Mouse (Mus musculus) hindbrain, embryonic 11.5 days (tissue): Measurements from ENCODE around the gene Cysrt1. TPM values are rescaled to one million over a fixed set of nuclear protein-coding genes. Genes with fewer than 3 reads are reported as not detected.

ENCODE experiments used
- ATAC-seq: fragments of 200-750 bp; cut with Nextera tagmentation; 2 replicates; pipeline ENCODE4 v1.8.0; 2017; ENCODE audit warnings: mild to moderate bottlenecking, moderate TSS enrichment, moderate library complexity; ENCODE audit not compliant: low FRiP score
- DNase-seq: peaks from one replicate; pipeline ENCODE4 v3.0.0-alpha.2; 2015; ENCODE audit warnings: low spot score
- H3K27ac ChIP-seq: fragments of 300-500 bp; sonication (generic); 2 replicates; pipeline ENCODE4 v1.5.1; 2014; ENCODE audit warnings: mild to moderate bottlenecking, low read depth, low read length
- H3K27me3 ChIP-seq: fragments of 300-500 bp; sonication (generic); 2 replicates; pipeline ENCODE4 v1.6.1; 2014; ENCODE audit warnings: mild to moderate bottlenecking, low read length, moderate library complexity, mixed read lengths; ENCODE audit not compliant: control insufficient read depth, insufficient read depth
- H3K36me3 ChIP-seq: fragments of 300-500 bp; sonication (generic); 2 replicates; pipeline ENCODE4 v1.6.1; 2014; ENCODE audit warnings: mild to moderate bottlenecking, low read length, moderate library complexity, mixed read lengths; ENCODE audit not compliant: control insufficient read depth, insufficient read depth
- H3K4me1 ChIP-seq: fragments of 300-500 bp; sonication (generic); replicated peaks from 2 replicates; pipeline ENCODE4 v1.6.1; 2014; ENCODE audit warnings: low read length, mixed read lengths; ENCODE audit not compliant: control insufficient read depth, insufficient read depth
- H3K4me2 ChIP-seq: fragments of 300-500 bp; sonication (generic); replicated peaks from 2 replicates; pipeline ENCODE4 v1.6.1; 2014; ENCODE audit warnings: mild to moderate bottlenecking, low read depth, low read length
- H3K4me3 ChIP-seq: fragments of 300-500 bp; sonication (generic); 2 replicates; pipeline ENCODE4 v1.5.1; 2014; ENCODE audit warnings: low read depth, low read length
- H3K9ac ChIP-seq: fragments of 300-500 bp; sonication (generic); 2 replicates; pipeline ENCODE4 v1.6.1; 2014; ENCODE audit warnings: low read depth, low read length
- H3K9me3 ChIP-seq: fragments of 300-500 bp; sonication (generic); 2 replicates; pipeline ENCODE4 v1.6.1; 2016; ENCODE audit warnings: low read length; ENCODE audit not compliant: control insufficient read depth
- WGBS: fragments of 180-500 bp; shearing (Covaris S2); extraction: QIAGEN DNeasy Blood & Tissue Kit; methylation state at CpG from one replicate; pipeline ENCODE4 v1.1.7; 2014; 5-methylcytosine and 5-hydroxymethylcytosine counted together
- polyA plus RNA-seq: library from polyadenylated mRNA; unstranded; fragments of >200 nt; fragmentation: Nextera tagmentation; extraction: Ambion mirVana; gene quantifications from 2 replicates; pipeline ENCODE4 v1.2.1, GENCODE M21; 2014

Cysrt1 gene
- polyA plus RNA-seq, 1 experiment from 2014 or later: not detected

- Histone ChIP-seq H3K36me3 (no peaks in the 10 kb centered on the region), H3K4me3 (no peak overlapping the region), H3K27me3 (no peaks in the 10 kb centered on the region), H3K4me1 (no peaks in the 10 kb centered on the region), H3K9me3 (no peaks in the 10 kb centered on the region), H3K9ac (no peak overlapping the region), H3K27ac (no peak overlapping the region), H3K4me2 (no peak overlapping the region)
- DNase-seq (no peak), ATAC-seq (no peak)
- WGBS: 74% methylated on average over 5 of the region's 5 CpGs
Measured at GRCm38 (mm10) chr2:25234551-25235220, 7.6 kb downstream of the Cysrt1 start.

DNA sequence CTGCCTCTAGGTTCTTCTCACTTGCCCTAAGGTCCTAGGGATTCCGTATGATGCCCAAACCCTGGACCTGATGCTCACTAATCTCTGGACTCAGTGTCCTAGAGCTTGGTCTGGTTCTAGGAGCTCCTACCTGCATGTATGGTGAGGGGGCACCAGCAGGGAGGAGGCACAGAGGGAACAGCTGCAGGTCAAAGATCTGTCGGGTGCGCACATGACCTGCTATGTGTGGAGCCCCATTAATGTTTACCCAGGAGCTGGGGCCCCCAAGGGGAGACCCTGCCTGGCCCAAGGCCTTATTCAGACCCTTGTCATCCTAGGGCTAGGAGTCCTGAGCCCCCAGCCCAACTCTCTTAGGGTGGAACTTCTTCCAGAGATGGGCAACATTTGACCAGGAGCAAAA is 8.2 kb downstream of the Cysrt1 start, which contains the start of gene Slc34a3:
Gene Slc34a3, minus strand, starts transcription at position 315 of the 400 bp plus-strand sequence.
- no peak for ATAC-seq
- no peaks in the 10 kb centered on the region for H3K9me3 ChIP-seq
- H3K9ac ChIP-seq: no peak within 1 kb of the TSS
- no peak within 1 kb of the TSS for H3K4me2 ChIP-seq
- no peak within 1 kb of the TSS for H3K4me3 ChIP-seq
- 93% methylated on average over 3 of the region's 3 CpGs for WGBS
- no peaks in the 10 kb centered on the region for H3K4me1 ChIP-seq
- no peak for DNase-seq
- H3K36me3 ChIP-seq: no peaks in the 10 kb centered on the region
- no peaks in the 10 kb centered on the region for H3K27me3 ChIP-seq
- no peak within 1 kb of the TSS for H3K27ac ChIP-seq

GRCm38 (mm10) chr2:25233421-25233820 is 8.8 kb downstream of the Cysrt1 start:
- Histone ChIP-seq H3K36me3 (no peaks in the 10 kb centered on the region), H3K27ac (no peak overlapping the region), H3K4me2 (no peak overlapping the region), H3K4me1 (peaks cover 1% of the 10 kb centered on the region; the same call in 1 of the 2 replicates), H3K4me3 (no peak overlapping the region), H3K9ac (no peak overlapping the region), H3K9me3 (no peaks in the 10 kb centered on the region), H3K27me3 (no peaks in the 10 kb centered on the region)
- ATAC-seq (no peak), DNase-seq (no peak)
- 82% methylated on average over 4 of the region's 4 CpGs for WGBS

- H3K9ac ChIP-seq: no peak overlapping the region
- WGBS: 52% methylated on average over 12 of the region's 12 CpGs
- no peaks in the 10 kb centered on the region for H3K9me3 ChIP-seq
- H3K4me2 ChIP-seq: no peak overlapping the region
- peaks cover 2% of the 10 kb centered on the region; the same call in 1 of the 2 replicates for H3K4me1 ChIP-seq
- H3K4me3 ChIP-seq: no peak overlapping the region
- no peaks in the 10 kb centered on the region for H3K27me3 ChIP-seq
- ATAC-seq (no peak), DNase-seq (no peak)
- no peaks in the 10 kb centered on the region for H3K36me3 ChIP-seq
- no peak overlapping the region for H3K27ac ChIP-seq
Measured at GRCm38 (mm10) chr2:25231038-25231437, 11.2 kb downstream of the Cysrt1 start.

GRCm38 (mm10) chr2:25230581-25230980 is 11.7 kb downstream of the Cysrt1 start:
- Histone ChIP-seq H3K36me3 (no peaks in the 10 kb centered on the region), H3K27ac (no peak overlapping the region), H3K4me2 (no peak overlapping the region), H3K4me1 (peaks cover 4% of the 10 kb centered on the region; the same call in 1 of the 2 replicates), H3K9me3 (no peaks in the 10 kb centered on the region), H3K27me3 (no peaks in the 10 kb centered on the region), H3K4me3 (no peak overlapping the region), H3K9ac (no peak overlapping the region)
- 90% methylated on average over 7 of the region's 7 CpGs for WGBS
- DNase-seq (no peak), ATAC-seq (no peak)

- Histone ChIP-seq H3K27ac (no peak overlapping the region), H3K9ac (no peak overlapping the region), H3K4me3 (no peak overlapping the region), H3K9me3 (no peaks in the 10 kb centered on the region), H3K4me1 (peaks cover 5% of the 10 kb centered on the region; the same call in 1 of the 2 replicates), H3K36me3 (no peaks in the 10 kb centered on the region), H3K4me2 (no peak overlapping the region), H3K27me3 (no peaks in the 10 kb centered on the region)
- ATAC-seq: no peak
- 84% methylated on average over 5 of the region's 5 CpGs for WGBS
- DNase-seq: no peak
Measured at GRCm38 (mm10) chr2:25229582-25229981, 12.7 kb downstream of the Cysrt1 start.

- no peak overlapping the region for H3K4me2 ChIP-seq
- no peak for DNase-seq
Measured at GRCm38 (mm10) chr2:25228995-25229530, 13.2 kb downstream of the Cysrt1 start.

DNA sequence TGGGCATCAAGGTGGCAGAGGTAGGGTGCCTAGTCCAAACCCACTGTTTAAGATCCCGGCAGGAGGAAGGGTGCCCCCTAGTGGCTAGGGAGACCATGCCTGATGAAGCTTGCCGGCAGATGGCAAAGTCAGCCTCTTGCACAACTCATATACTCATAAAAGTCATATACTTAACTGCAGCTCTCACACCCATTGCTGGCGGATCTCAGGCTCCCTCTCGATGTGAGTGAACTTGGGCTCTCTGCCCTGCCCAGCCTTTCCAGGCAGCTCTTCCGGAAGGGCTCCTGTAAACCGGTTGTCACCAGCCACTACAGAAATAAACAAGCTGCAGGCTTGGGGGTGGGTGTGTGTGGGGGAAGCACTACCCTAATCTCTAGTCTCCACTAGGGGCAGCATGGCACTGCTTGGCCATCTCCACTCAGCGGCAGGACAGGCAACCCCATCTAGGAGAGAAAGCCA is 13.8 kb downstream of the Cysrt1 start:
- H3K9me3 ChIP-seq: no peaks in the 10 kb centered on the region
- H3K36me3 ChIP-seq: no peaks in the 10 kb centered on the region
- no peak overlapping the region for H3K4me3 ChIP-seq
- H3K27me3 ChIP-seq: no peaks in the 10 kb centered on the region
- DNase-seq (peak; percentile 85), ATAC-seq (no peak)
- H3K4me2 ChIP-seq: peak overlapping the region; percentile 12; the same call in 1 of the 2 replicates
- H3K9ac ChIP-seq: no peak overlapping the region
- H3K4me1 ChIP-seq: peaks cover 5% of the 10 kb centered on the region; the same call in 1 of the 2 replicates
- H3K27ac ChIP-seq: peak overlapping the region; percentile 33; the same call in 1 of the 2 replicates
- 3% methylated on average over 7 of the region's 7 CpGs for WGBS

More at GRCm38 (mm10) chr2:25228995-25229530, 13.2 kb downstream of the Cysrt1 start:
- 70% methylated on average over 6 of the region's 6 CpGs for WGBS
- H3K27ac ChIP-seq: no peak overlapping the region
- no peaks in the 10 kb centered on the region for H3K36me3 ChIP-seq
- H3K9ac ChIP-seq: no peak overlapping the region
- no peaks in the 10 kb centered on the region for H3K9me3 ChIP-seq
- H3K27me3 ChIP-seq: no peaks in the 10 kb centered on the region
- peaks cover 5% of the 10 kb centered on the region; the same call in 1 of the 2 replicates for H3K4me1 ChIP-seq
- no peak overlapping the region for H3K4me3 ChIP-seq
- ATAC-seq: no peak

- Histone ChIP-seq H3K36me3 (no peaks in the 10 kb centered on the region), H3K9me3 (no peaks in the 10 kb centered on the region), H3K27me3 (no peaks in the 10 kb centered on the region), H3K27ac (no peak overlapping the region), H3K9ac (no peak overlapping the region), H3K4me3 (no peak overlapping the region), H3K4me2 (no peak overlapping the region), H3K4me1 (peaks cover 5% of the 10 kb centered on the region; the same call in 1 of the 2 replicates)
- ATAC-seq: no peak
- no peak for DNase-seq
- 95% methylated on average over 4 of the region's 4 CpGs for WGBS
Measured at GRCm38 (mm10) chr2:25227406-25227805, 14.8 kb downstream of the Cysrt1 start.
